Comparison of ENCODE assay signal across 7 mouse cellular contexts in the genomic region with DNA sequence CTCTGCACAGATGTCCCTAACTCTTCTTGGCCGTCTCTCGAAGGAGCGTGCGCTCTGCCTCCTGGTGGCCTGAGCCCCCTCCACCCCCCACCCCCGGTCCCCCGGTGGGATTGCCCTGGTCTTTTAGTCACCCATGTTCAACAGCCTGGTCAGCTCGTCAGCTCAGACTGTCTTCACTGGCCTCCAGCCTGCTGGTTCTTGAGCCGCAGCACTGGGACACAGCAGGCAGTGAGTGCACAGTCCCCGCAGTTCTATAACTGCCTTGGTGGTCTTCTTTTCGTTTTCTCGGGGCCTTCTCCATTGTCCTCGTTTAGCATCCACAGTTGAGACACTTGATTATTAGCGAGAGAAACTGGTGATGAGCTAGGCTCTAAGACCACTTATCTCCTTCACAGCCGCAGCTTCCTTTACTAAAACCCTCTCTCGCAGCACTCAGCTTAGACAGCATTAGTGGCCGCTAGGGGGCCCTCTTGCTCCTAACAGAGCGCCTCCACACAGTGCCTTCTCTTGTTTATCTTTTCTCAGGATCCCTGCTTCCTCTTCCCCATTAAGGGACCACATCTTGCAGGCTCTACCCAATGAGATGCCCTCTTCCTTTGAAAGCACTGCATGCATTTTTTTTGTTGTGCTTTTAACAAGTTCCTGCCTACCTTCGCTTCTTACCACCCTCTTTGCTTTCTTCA. TPM values are rescaled to one million over a fixed set of nuclear protein-coding genes. Genes with fewer than 3 reads are reported as not detected.
DNase-seq lines count a peak whose midpoint lies in the region; ATAC-seq lines count a peak whose summit lies in the region.

No protein-coding gene starts in this region.

- H3K9me3 ChIP-seq in intestine, embryonic 16.5 days (ENCODE audit: control insufficient read depth, low read length) = no peaks in the 10 kb centered on the region
- no peaks in the 10 kb centered on the region for H3K9me3 ChIP-seq in limb, embryonic 12.5 days
- no peaks in the 10 kb centered on the region for H3K9me3 ChIP-seq in midbrain, embryonic 16.5 days (replicated peaks; ENCODE audit: control insufficient read depth, low read length, poor library complexity, severe bottlenecking)

- no peaks in the 10 kb centered on the region for H3K27me3 ChIP-seq in intestine, embryonic 16.5 days (replicated peaks; ENCODE audit: control insufficient read depth, insufficient read depth, low read length)
- H3K27me3 ChIP-seq in limb, embryonic 12.5 days = no peaks in the 10 kb centered on the region
- H3K27me3 ChIP-seq in midbrain, embryonic 16.5 days (ENCODE audit: control insufficient read depth, insufficient read depth, low read depth, low read length) = no peaks in the 10 kb centered on the region

- peaks cover 10% of the 10 kb centered on the region; the same call in 1 of the 2 replicates for H3K4me1 ChIP-seq in intestine, embryonic 16.5 days (ENCODE audit: control insufficient read depth, insufficient read depth, low read length)
- peaks cover 9% of the 10 kb centered on the region for H3K4me1 ChIP-seq in limb, embryonic 12.5 days (replicated peaks)
- peaks cover 14% of the 10 kb centered on the region for H3K4me1 ChIP-seq in midbrain, embryonic 16.5 days (ENCODE audit: control insufficient read depth, insufficient read depth, low read length)

- H3K27ac ChIP-seq in intestine, embryonic 16.5 days (ENCODE audit: low read length) = no peak overlapping the region
- H3K27ac ChIP-seq in limb, embryonic 12.5 days = no peak overlapping the region
- H3K27ac ChIP-seq in midbrain, embryonic 16.5 days (ENCODE audit: low read length) = no peak overlapping the region

- no peak overlapping the region for H3K4me3 ChIP-seq in intestine, embryonic 16.5 days (ENCODE audit: low read length)
- H3K4me3 ChIP-seq in limb, embryonic 12.5 days (replicated peaks) = no peak overlapping the region
- H3K4me3 ChIP-seq in midbrain, embryonic 16.5 days (ENCODE audit: low read depth, low read length) = no peak overlapping the region

- WGBS in intestine, embryonic 16.5 days = 32% methylated on average over 18 of the region's 18 CpGs
- 29% methylated on average over 18 of the region's 18 CpGs for WGBS in limb, embryonic 12.5 days
- WGBS in midbrain, embryonic 16.5 days = 23% methylated on average over 18 of the region's 18 CpGs

- peak; percentile 34 for DNase-seq in adrenal gland, adult 8-10 months
- peak; percentile 91 for DNase-seq in embryo, embryonic 10.5 days (ENCODE audit: low spot score)
- peak; percentile 36 to 52 for DNase-seq in spleen, postnatal 36 days (ENCODE audit: low spot score in 2 of 2)

- H3K4me2 ChIP-seq in intestine, embryonic 16.5 days (ENCODE audit: low read depth, low read length) = no peak overlapping the region
- H3K4me2 ChIP-seq in limb, embryonic 12.5 days = no peak overlapping the region
- H3K4me2 ChIP-seq in midbrain, embryonic 16.5 days (ENCODE audit: low read length) = no peak overlapping the region

- H3K9ac ChIP-seq in intestine, embryonic 16.5 days (ENCODE audit: low read depth, low read length) = no peak overlapping the region
- no peak overlapping the region for H3K9ac ChIP-seq in limb, embryonic 12.5 days (replicated peaks)
- H3K9ac ChIP-seq in midbrain, embryonic 16.5 days (ENCODE audit: low read depth, low read length) = peak overlapping the region; percentile 31; the same call in 1 of the 2 replicates

- H3K36me3 ChIP-seq in intestine, embryonic 16.5 days (ENCODE audit: control insufficient read depth, insufficient read depth, low read length) = no peaks in the 10 kb centered on the region
- H3K36me3 ChIP-seq in limb, embryonic 12.5 days = peaks cover 6% of the 10 kb centered on the region
- H3K36me3 ChIP-seq in midbrain, embryonic 16.5 days (ENCODE audit: control insufficient read depth, insufficient read depth, low read length) = no peaks in the 10 kb centered on the region

- ATAC-seq in granulocyte monocyte progenitor cell, adult 5-6 weeks (replicated peaks; ENCODE audit: poor library complexity, severe bottlenecking) = peak; percentile 97
- ATAC-seq in intestine, embryonic 16.5 days = peak; percentile 81
- peak; percentile 66; the same call in 1 of the 2 replicates for ATAC-seq in limb, embryonic 12.5 days (ENCODE audit: insufficient number of reproducible peaks, insufficient read depth, low FRiP score, low TSS enrichment, low read depth)
- ATAC-seq in midbrain, embryonic 16.5 days = peak; percentile 78

RNA-seq across cellular contexts. Expression of gene Tsc22d1, which starts 52.0 kb away (rescaled TPM):
- total RNA-seq in adrenal gland, adult 8-10 months (2022) = 1,000 to 10,000 TPM; 1,539 to 2,602 (median 2,356) TPM
- 53.3 and 59.4 TPM in 2 replicates for total RNA-seq in granulocyte monocyte progenitor cell, adult 5-6 weeks (2014; fragmentation: Nextera tagmentation)
- 30.6 and 41.9 TPM in 2 replicates for total RNA-seq in granulocyte monocyte progenitor cell, adult 5-6 weeks (2017)
- 396 and 424 TPM in 2 replicates for polyA plus RNA-seq in intestine, embryonic 16.5 days (2015; fragmentation: Nextera tagmentation; extraction: Ambion mirVana)
- polyA plus RNA-seq in limb, embryonic 12.5 days (2016; fragmentation: Nextera tagmentation; extraction: Ambion mirVana) = 492 and 610 TPM in 2 replicates
- 738 and 762 TPM in 2 replicates for polyA plus RNA-seq in midbrain, embryonic 16.5 days (2015; fragmentation: Nextera tagmentation; extraction: Ambion mirVana)

Comparison
In these comparisons a context has a peak if more than half of its experiments do, and no peak if none do; other contexts are left out.
1. DNase-seq: peak in every context shown above with its lines; median percentile 91 in embryo, embryonic 10.5 days; 44 in spleen, postnatal 36 days; 34 in adrenal gland, adult 8-10 months.